Mouse (Mus musculus) lung, postnatal 0 days (tissue): ENCODE measurements around the gene Twsg1.

Experiments used
- CTCF ChIP-seq: IDR thresholded peaks from 2 replicates; pipeline ENCODE4 v1.5.1; 2016; ENCODE audit warnings: antibody characterized with exemption, mild to moderate bottlenecking
- EP300 ChIP-seq: IDR thresholded peaks from 2 replicates; pipeline ENCODE4 v1.6.1; 2016; ENCODE audit warnings: antibody characterized with exemption, mild to moderate bottlenecking, control low read depth

- no peak for TF ChIP-seq CTCF
- no peak for TF ChIP-seq EP300
These were observed 64.5 kb downstream of the Twsg1 start for GRCm38 (mm10) chr17:65886571-65886970.
